Mouse (Mus musculus): ENCODE results near the gene Chst8. TPM values are rescaled to one million over a fixed set of nuclear protein-coding genes. Genes with fewer than 3 reads are reported as not detected.

The Chst8 gene
- polyA plus RNA-seq, 1 experiment from 2014 or later: 5.7 TPM

GRCm38 (mm10) chr7:34819796-34820195, 7.3 kb upstream of the Chst8 start:
- 90% methylated on average over 18 of the region's 18 CpGs for WGBS
- Histone ChIP-seq H3K36me3 (replicated peaks) (no peaks in the 10 kb centered on the region), H3K9me3 (peaks cover 4% of the 10 kb centered on the region; the same call in 1 of the 2 replicates), H3K27ac (no peak overlapping the region), H3K4me3 (no peak overlapping the region), H3K27me3 (ENCODE audit: poor library complexity, severe bottlenecking) (peaks cover 8% of the 10 kb centered on the region), H3K4me1 (peaks cover 16% of the 10 kb centered on the region)
- DNase-seq (ENCODE audit: extremely low spot score, low spot score): no peak

- Histone ChIP-seq H3K4me3 (no peak overlapping the region), H3K4me1 (peaks cover 16% of the 10 kb centered on the region), H3K36me3 (replicated peaks) (no peaks in the 10 kb centered on the region), H3K27me3 (ENCODE audit: poor library complexity, severe bottlenecking) (peaks cover 19% of the 10 kb centered on the region), H3K27ac (no peak overlapping the region), H3K9me3 (peaks cover 4% of the 10 kb centered on the region; the same call in 1 of the 2 replicates)
- 69% methylated on average over 5 of the region's 5 CpGs for WGBS
- no peak for DNase-seq (ENCODE audit: extremely low spot score, low spot score)
Measured at GRCm38 (mm10) chr7:34818660-34819059, 6.1 kb upstream of the Chst8 start.

GRCm38 (mm10) chr7:34816981-34817380, 4.5 kb upstream of the Chst8 start:
- H3K27ac ChIP-seq: no peak overlapping the region
- H3K4me3 ChIP-seq: no peak overlapping the region
- H3K4me1 ChIP-seq: peaks cover 31% of the 10 kb centered on the region
- H3K9me3 ChIP-seq: peaks cover 4% of the 10 kb centered on the region; the same call in 1 of the 2 replicates
- H3K36me3 ChIP-seq (replicated peaks): no peaks in the 10 kb centered on the region
- no peak for DNase-seq (ENCODE audit: extremely low spot score, low spot score)
- 87% methylated on average over 7 of the region's 7 CpGs for WGBS
- H3K27me3 ChIP-seq (ENCODE audit: poor library complexity, severe bottlenecking): peaks cover 36% of the 10 kb centered on the region

- Histone ChIP-seq H3K4me3 (no peak overlapping the region), H3K9me3 (peaks cover 4% of the 10 kb centered on the region; the same call in 1 of the 2 replicates), H3K27me3 (ENCODE audit: poor library complexity, severe bottlenecking) (peaks cover 58% of the 10 kb centered on the region), H3K27ac (no peak overlapping the region), H3K4me1 (peaks cover 43% of the 10 kb centered on the region), H3K36me3 (replicated peaks) (no peaks in the 10 kb centered on the region)
- WGBS: 89% methylated on average over 3 of the region's 3 CpGs
- no peak for DNase-seq (ENCODE audit: extremely low spot score, low spot score)
Measured at GRCm38 (mm10) chr7:34814801-34815200, 2.3 kb upstream of the Chst8 start.

- Histone ChIP-seq H3K9me3 (peaks cover 4% of the 10 kb centered on the region; the same call in 1 of the 2 replicates), H3K4me3 (peak overlapping the region; percentile 71), H3K27ac (peak overlapping the region; percentile 80), H3K36me3 (replicated peaks) (no peaks in the 10 kb centered on the region), H3K27me3 (ENCODE audit: poor library complexity, severe bottlenecking) (peaks cover 83% of the 10 kb centered on the region), H3K4me1 (peaks cover 31% of the 10 kb centered on the region)
- DNase-seq (ENCODE audit: extremely low spot score, low spot score): peak; percentile 44
- WGBS: under 1% methylated on average over 66 of the region's 66 CpGs
Measured at GRCm38 (mm10) chr7:34811531-34812526, 682 bp downstream of the Chst8 start.

GRCm38 (mm10) chr7:34811060-34811459, 1.5 kb downstream of the Chst8 start:
- no peak overlapping the region for H3K27ac ChIP-seq
- peaks cover 31% of the 10 kb centered on the region for H3K4me1 ChIP-seq
- H3K27me3 ChIP-seq (ENCODE audit: poor library complexity, severe bottlenecking): peaks cover 89% of the 10 kb centered on the region
- no peaks in the 10 kb centered on the region for H3K36me3 ChIP-seq (replicated peaks)
- peak overlapping the region; percentile 71 for H3K4me3 ChIP-seq
- DNase-seq (ENCODE audit: extremely low spot score, low spot score): no peak
- H3K9me3 ChIP-seq: peaks cover 1% of the 10 kb centered on the region; the same call in 1 of the 2 replicates
- 3% methylated on average over 10 of the region's 10 CpGs for WGBS

- Histone ChIP-seq H3K4me3 (no peak overlapping the region), H3K27ac (no peak overlapping the region), H3K9me3 (no peaks in the 10 kb centered on the region), H3K36me3 (replicated peaks) (no peaks in the 10 kb centered on the region), H3K27me3 (ENCODE audit: poor library complexity, severe bottlenecking) (peaks cover 53% of the 10 kb centered on the region), H3K4me1 (peaks cover 21% of the 10 kb centered on the region)
- DNase-seq (ENCODE audit: extremely low spot score, low spot score): no peak
- WGBS: 79% methylated on average over 6 of the region's 6 CpGs
Measured at GRCm38 (mm10) chr7:34806307-34806706, 6.2 kb downstream of the Chst8 start.

- no peak overlapping the region for H3K4me3 ChIP-seq
- no peaks in the 10 kb centered on the region for H3K36me3 ChIP-seq (replicated peaks)
- WGBS: 91% methylated on average over 3 of the region's 3 CpGs
- no peak for DNase-seq (ENCODE audit: extremely low spot score, low spot score)
- H3K27ac ChIP-seq: no peak overlapping the region
- peaks cover 16% of the 10 kb centered on the region for H3K4me1 ChIP-seq
- peaks cover 53% of the 10 kb centered on the region for H3K27me3 ChIP-seq (ENCODE audit: poor library complexity, severe bottlenecking)
- no peaks in the 10 kb centered on the region for H3K9me3 ChIP-seq
Measured at GRCm38 (mm10) chr7:34805691-34806205, 6.8 kb downstream of the Chst8 start.

GRCm38 (mm10) chr7:34805042-34805441, 7.5 kb downstream of the Chst8 start:
- peaks cover 15% of the 10 kb centered on the region for H3K4me1 ChIP-seq
- H3K27me3 ChIP-seq (ENCODE audit: poor library complexity, severe bottlenecking): peaks cover 49% of the 10 kb centered on the region
- WGBS: 85% methylated on average over 2 of the region's 2 CpGs
- H3K4me3 ChIP-seq: no peak overlapping the region
- no peak overlapping the region for H3K27ac ChIP-seq
- H3K9me3 ChIP-seq: no peaks in the 10 kb centered on the region
- no peak for DNase-seq (ENCODE audit: extremely low spot score, low spot score)
- H3K36me3 ChIP-seq (replicated peaks): no peaks in the 10 kb centered on the region

GRCm38 (mm10) chr7:34799950-34800511, 12.5 kb downstream of the Chst8 start:
- Histone ChIP-seq H3K27me3 (ENCODE audit: poor library complexity, severe bottlenecking) (peaks cover 33% of the 10 kb centered on the region), H3K4me1 (peaks cover 44% of the 10 kb centered on the region), H3K27ac (peak overlapping the region; percentile 54), H3K36me3 (replicated peaks) (no peaks in the 10 kb centered on the region), H3K9me3 (no peaks in the 10 kb centered on the region), H3K4me3 (no peak overlapping the region)
- WGBS: 69% methylated on average over 13 of the region's 13 CpGs
- DNase-seq (ENCODE audit: extremely low spot score, low spot score): peak; percentile 33

- peaks cover 33% of the 10 kb centered on the region for H3K27me3 ChIP-seq (ENCODE audit: poor library complexity, severe bottlenecking)
- H3K27ac ChIP-seq: peak overlapping the region; percentile 54
- H3K9me3 ChIP-seq: no peaks in the 10 kb centered on the region
- 24% methylated on average over 3 of the region's 3 CpGs for WGBS
- no peak overlapping the region; the same call in 1 of the 2 replicates for H3K4me3 ChIP-seq
- H3K36me3 ChIP-seq (replicated peaks): no peaks in the 10 kb centered on the region
- H3K4me1 ChIP-seq: peaks cover 38% of the 10 kb centered on the region
- no peak for DNase-seq (ENCODE audit: extremely low spot score, low spot score)
Measured at GRCm38 (mm10) chr7:34799404-34799771, 13.1 kb downstream of the Chst8 start.

- Histone ChIP-seq H3K27ac (peak overlapping the region; percentile 66), H3K4me3 (peak overlapping the region; percentile 28)
- DNase-seq (ENCODE audit: extremely low spot score, low spot score): no peak
Measured at GRCm38 (mm10) chr7:34798441-34799403, 13.8 kb downstream of the Chst8 start.

More at GRCm38 (mm10) chr7:34798441-34799403, 13.8 kb downstream of the Chst8 start:
- 10% methylated on average over 11 of the region's 11 CpGs for WGBS
- Histone ChIP-seq H3K9me3 (no peaks in the 10 kb centered on the region), H3K36me3 (replicated peaks) (no peaks in the 10 kb centered on the region), H3K27me3 (ENCODE audit: poor library complexity, severe bottlenecking) (peaks cover 33% of the 10 kb centered on the region), H3K4me1 (peaks cover 33% of the 10 kb centered on the region)
